Mouse (Mus musculus): ENCODE results near the gene H2-Eb1. TPM values are rescaled to one million over a fixed set of nuclear protein-coding genes. Genes with fewer than 3 reads are reported as not detected.

H2-Eb1 gene
- total RNA-seq (2021): 1 to 10 TPM; 1.1 to 2.1 TPM
- long read RNA-seq, experiment 1: 0 reads
- long read RNA-seq, experiment 2: 0 reads

DNA sequence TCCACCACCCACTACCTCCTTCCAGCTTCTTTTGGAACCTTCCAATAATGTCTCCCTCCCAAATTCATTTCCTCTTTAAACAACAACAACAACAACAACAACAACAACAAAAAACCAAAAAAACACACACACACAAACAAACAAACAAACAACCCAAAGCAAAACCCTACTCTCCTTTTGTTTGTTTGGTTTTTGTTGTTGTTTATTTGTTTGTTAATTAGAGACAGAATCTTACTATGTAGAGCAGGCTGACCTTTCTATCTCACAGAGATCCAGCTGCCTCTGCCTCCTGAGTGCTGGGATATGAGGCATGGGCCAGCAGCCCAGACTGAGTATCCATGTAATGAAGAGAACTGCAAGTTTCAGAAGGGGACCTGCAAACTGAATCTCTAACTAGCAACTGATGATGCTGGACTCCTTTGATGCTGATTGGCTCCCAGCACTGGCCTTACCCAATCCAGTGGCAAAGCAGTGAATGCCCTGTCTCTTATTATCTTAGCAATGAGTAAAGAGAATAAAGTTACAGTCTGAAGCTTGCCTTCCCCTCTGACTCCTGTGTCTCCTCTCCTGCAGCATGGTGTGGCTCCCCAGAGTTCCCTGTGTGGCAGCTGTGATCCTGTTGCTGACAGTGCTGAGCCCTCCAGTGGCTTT, at the start of gene H2-Eb1:
Gene H2-Eb1, plus strand, starts transcription at position 488 of the 651 bp plus-strand sequence.
- peak; percentile 86 for DNase-seq (ENCODE audit: extremely low spot score in 1 of 2, low spot score in 2 of 2)
- no peak within 1 kb of the TSS for H3K27ac ChIP-seq
- intact Hi-C loops (cut with DNase I): loop anchor here (5.0 kb wide), 1 partner anchor 43 kb away; no protein-coding TSS in a partner anchor
- TF ChIP-seq CTCF (IDR thresholded peaks at IDR 0.05): no peak
- no peak within 1 kb of the TSS for H3K4me3 ChIP-seq

DNA sequence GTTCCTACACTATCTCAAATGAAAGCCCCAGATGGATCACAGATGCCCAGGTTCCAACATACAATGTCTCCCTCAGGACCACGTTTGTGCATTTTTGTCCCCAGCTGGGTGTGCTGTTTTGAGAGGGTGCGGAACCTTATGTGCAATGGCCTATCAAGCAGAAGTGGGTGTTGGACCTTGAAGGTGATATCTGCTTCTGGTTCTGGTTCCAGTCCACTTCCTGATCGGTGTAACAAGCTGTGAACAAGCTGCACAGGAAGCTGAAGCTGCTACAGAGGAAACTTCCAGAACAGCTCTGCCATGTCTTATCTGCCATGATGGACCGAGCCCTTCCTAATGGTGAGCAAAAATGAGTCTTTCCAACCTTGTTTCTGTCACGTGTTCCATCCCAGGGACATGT, 49.2 kb upstream of the H2-Eb1 start:
- Histone ChIP-seq H3K27ac (no peak overlapping the region), H3K4me3 (no peak overlapping the region)
- no peak for TF ChIP-seq CTCF (IDR thresholded peaks at IDR 0.05)
- intact Hi-C loops (cut with DNase I): no loop called here
- no peak for DNase-seq (ENCODE audit: extremely low spot score in 1 of 2, low spot score in 2 of 2)

DNA sequence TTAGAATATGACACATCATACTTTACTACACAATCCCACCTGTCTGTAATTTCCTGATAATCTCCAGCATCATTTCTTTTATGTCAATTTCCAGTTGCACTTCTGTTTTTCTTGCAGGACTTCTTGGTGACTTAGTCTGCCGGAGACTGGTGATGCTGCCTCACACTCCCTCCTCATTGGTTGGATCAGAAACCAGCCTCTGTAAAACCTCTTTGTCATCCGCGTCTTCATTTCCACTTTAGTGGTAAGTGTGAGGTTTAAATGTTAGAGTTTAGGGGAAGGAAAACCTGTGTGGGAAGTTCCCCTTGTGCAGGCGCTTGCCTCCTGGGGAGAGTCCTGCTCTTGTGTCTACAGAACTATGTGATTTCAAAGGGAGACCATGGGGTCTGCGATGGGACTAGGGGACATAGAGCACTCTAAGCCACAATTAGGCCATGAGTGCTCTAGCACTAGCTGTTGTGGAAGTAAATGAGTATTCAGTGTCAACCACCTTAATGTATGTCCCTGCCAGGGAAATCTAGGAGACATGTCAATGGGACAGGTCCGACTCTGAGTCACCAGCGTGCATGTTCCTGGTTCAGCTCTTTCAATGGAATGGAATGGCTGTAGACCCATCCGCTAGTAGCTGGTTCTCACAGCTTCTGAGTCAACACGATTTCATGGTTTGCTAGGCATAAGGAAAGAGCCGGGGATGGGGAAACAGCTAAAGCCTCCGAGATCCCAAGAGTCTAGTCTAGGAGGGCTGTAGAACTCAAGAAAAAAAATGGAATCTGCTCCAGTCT, 47.9 kb upstream of the H2-Eb1 start, which contains the start of gene H2-Ab1:
Gene H2-Ab1, plus strand, starts transcription at position 96 of the 782 bp plus-strand sequence.
- intact Hi-C loops (cut with DNase I): no loop called here
- H3K27ac ChIP-seq: no peak within 1 kb of the TSS
- TF ChIP-seq CTCF (IDR thresholded peaks at IDR 0.05): no peak
- DNase-seq (ENCODE audit: extremely low spot score in 1 of 2, low spot score in 2 of 2): peak; percentile 79 to 85
- H3K4me3 ChIP-seq: no peak within 1 kb of the TSS

DNA sequence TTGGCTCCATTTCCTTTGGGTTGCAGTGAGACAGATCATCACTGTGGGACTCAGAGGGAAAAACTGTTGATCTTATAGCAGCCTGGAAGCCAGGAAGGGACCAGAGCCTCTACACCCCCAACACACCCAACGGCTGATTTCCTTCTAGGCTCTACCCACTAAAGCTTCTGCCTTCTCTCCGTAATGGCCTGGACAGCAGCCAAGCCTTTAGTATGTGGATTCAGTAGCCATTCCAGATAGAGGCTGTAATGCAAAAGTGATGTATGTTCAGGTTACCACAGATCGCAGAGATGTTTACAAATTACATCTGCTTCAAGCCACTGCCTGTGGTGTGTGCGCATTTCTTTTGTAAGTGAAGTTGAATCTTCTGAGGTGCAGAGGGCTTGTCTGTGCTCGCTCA, 45.1 kb upstream of the H2-Eb1 start:
- no peak for DNase-seq (ENCODE audit: extremely low spot score in 1 of 2, low spot score in 2 of 2)
- intact Hi-C loops (cut with DNase I): loop anchor here (5.0 kb wide), 1 partner anchor 47 kb away; the partner anchor contains the start of gene H2-Eb1
- Histone ChIP-seq H3K27ac (no peak overlapping the region), H3K4me3 (no peak overlapping the region)
- TF ChIP-seq CTCF (IDR thresholded peaks at IDR 0.05): no peak

DNA sequence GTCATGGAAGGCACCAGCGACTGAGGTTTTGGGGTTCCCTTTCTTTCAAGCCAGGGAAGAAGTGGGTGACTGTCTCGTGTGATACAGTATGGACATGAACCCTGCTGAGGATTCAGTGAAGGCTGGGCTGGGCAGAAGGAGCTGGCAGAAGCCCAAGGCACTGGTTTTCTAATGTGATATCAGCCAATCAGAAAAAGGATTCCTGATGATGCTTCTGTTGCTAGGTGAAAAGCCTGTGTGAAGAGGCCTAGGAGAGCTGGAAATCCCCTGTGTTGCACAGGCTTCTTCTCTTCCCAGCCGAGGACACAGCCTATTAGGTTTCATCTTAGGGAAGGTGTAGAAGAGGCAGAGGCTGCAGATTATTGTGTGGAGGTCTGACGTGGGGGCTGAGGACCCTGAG, 44.2 kb upstream of the H2-Eb1 start:
- Histone ChIP-seq H3K4me3 (no peak overlapping the region), H3K27ac (no peak overlapping the region)
- DNase-seq (ENCODE audit: extremely low spot score in 1 of 2, low spot score in 2 of 2): peak; percentile 54 to 57
- intact Hi-C loops (cut with DNase I): loop anchor here (5.0 kb wide), 1 partner anchor 46 kb away; the partner anchor contains the start of gene H2-Eb1
- TF ChIP-seq CTCF (IDR thresholded peaks at IDR 0.05): no peak

DNA sequence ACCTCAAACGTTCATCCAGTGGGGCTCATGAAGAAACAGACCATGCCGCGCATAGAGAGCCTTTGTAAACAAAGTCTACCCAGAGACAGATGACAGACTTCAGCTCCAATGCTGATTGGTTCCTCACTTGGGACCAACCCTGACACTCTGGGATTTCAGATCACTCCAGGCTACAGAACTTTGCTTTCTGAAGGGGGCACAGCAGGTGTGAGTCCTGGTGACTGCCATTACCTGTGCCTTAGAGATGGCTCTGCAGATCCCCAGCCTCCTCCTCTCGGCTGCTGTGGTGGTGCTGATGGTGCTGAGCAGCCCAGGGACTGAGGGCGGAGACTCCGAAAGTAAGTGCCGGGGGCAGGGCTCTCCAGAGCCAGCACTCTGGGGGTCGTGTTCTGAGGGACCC, 42.6 kb upstream of the H2-Eb1 start:
- TF ChIP-seq CTCF (IDR thresholded peaks at IDR 0.05): no peak
- DNase-seq (ENCODE audit: extremely low spot score in 1 of 2, low spot score in 2 of 2): peak; percentile 65 to 67
- H3K27ac ChIP-seq: no peak overlapping the region
- H3K4me3 ChIP-seq: peak overlapping the region; percentile 45
- intact Hi-C loops (cut with DNase I): loop anchor here (5.0 kb wide), 1 partner anchor 44 kb away; the partner anchor contains the start of gene H2-Eb1

DNA sequence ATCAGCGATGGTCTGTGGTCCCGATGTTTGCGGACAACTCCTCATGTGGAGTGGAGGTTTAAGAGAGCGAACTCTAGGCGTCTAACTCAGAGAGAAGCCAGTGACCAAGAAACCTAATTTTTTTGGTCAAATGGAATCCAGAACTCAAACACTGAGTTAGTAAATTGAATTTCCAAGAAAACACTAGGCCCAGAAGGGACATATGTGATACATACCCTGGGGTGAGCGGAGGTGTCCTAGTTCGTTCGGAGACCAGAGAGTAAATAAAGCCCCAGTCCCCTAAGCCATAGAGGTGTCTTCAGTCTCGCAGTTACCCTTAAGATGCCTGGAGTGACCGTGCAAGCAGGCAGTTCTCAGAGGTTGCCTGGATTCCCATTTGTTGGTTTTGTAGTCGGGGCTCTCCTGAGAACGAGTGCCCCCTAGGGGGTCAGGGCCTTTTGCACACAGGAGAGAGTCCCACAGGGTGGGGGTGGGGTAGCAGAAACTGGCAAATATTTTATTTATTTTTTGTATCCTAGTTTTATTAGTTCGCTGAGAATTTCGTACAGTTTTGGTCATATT, 41.8 kb upstream of the H2-Eb1 start:
- intact Hi-C loops (cut with DNase I): loop anchor here (5.0 kb wide), 1 partner anchor 43 kb away; the partner anchor contains the start of gene H2-Eb1
- Histone ChIP-seq H3K27ac (no peak overlapping the region), H3K4me3 (no peak overlapping the region)
- no peak; the same call in none of the 2 replicates for TF ChIP-seq CTCF (IDR thresholded peaks at IDR 0.05)
- DNase-seq (ENCODE audit: extremely low spot score in 1 of 2, low spot score in 2 of 2): no peak

DNA sequence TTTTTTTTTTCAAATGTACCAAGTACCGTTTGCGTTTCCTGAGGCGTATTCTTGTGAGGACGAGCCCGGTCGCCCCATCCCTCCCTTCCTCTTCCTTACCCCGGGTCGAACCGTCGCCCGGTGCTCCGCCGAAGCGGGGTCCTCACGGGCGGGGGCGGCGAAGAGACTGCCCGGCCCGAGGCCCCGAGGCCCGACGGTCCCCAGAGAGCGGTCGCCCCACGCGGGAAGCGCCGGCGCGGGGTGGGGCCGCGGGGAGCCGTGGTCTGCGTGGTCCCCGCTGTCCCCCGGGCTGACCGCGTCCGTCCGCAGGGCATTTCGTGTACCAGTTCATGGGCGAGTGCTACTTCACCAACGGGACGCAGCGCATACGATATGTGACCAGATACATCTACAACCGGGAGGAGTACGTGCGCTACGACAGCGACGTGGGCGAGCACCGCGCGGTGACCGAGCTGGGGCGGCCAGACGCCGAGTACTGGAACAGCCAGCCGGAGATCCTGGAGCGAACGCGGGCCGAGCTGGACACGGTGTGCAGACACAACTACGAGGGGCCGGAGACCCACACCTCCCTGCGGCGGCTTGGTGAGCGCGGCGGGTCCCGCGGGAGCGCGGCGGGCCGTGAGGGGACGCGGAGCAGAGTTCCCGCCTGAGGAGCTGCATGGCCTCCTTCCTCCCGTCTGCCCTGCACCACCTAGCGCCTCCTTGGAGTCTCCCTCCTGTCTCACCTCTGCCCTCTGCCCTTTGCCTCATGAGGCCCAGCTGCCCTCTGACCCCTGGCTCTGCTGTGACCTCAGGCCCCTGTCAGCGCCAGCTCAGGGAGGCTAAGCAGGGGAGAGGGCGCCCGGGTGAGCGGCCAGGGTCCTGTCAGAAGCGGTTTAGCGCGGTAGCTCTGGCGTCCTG, 41.0 kb upstream of the H2-Eb1 start:
- intact Hi-C loops (cut with DNase I): loop anchor here (5.0 kb wide), 1 partner anchor 43 kb away; the partner anchor contains the start of gene H2-Eb1
- H3K4me3 ChIP-seq: peak overlapping the region; percentile 35
- TF ChIP-seq CTCF (IDR thresholded peaks at IDR 0.05): no peak
- DNase-seq (ENCODE audit: extremely low spot score in 1 of 2, low spot score in 2 of 2): no peak
- H3K27ac ChIP-seq: no peak overlapping the region

DNA sequence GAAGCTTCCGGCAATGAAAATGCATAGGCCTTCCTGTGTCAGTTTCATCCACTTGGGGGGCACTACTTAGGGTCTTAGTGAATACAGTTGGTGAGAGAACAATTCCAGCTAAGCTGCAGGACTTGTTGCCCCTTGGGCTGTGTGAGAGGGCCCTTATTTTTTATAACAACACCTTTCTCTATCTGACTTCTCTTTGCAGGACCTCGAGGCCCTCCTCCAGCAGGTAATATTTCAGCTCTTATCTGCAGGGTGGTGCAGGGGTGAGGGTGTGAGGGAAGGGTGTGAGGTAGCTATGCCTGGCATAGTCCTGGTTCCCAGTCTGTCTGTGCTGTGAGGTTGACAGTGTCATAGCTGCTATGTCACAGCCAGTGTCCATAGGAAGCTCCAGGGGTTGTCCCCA, 37.4 kb upstream of the H2-Eb1 start:
- intact Hi-C loops (cut with DNase I): no loop called here
- DNase-seq (ENCODE audit: extremely low spot score in 1 of 2, low spot score in 2 of 2): no peak

DNA sequence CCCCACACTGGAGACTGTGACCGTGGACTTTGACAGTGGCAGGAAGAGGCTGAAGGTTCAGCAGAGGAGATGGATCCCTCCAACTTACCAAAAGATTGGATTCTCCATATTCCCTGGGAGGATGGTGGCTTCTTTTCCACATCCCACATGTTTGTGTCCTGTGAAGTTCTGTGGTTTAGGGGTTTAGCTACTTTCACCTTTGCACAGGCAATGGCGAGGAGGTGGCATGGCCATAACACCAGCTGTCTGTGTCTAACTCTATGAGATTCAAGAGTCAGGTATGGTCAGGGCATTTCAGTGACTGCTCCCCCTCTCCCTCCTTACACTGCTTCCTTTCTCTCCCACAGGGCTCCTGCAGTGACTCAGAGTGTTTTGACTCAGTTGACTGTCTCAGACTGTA, 36.9 kb upstream of the H2-Eb1 start:
- intact Hi-C loops (cut with DNase I): no loop called here
- Histone ChIP-seq H3K4me3 (no peak overlapping the region), H3K27ac (no peak overlapping the region)
- TF ChIP-seq CTCF (IDR thresholded peaks at IDR 0.05): no peak
- no peak for DNase-seq (ENCODE audit: extremely low spot score in 1 of 2, low spot score in 2 of 2)

More for the DNA sequence above, 37.4 kb upstream of the H2-Eb1 start:
- Histone ChIP-seq H3K27ac (no peak overlapping the region), H3K4me3 (no peak overlapping the region)
- no peak for TF ChIP-seq CTCF (IDR thresholded peaks at IDR 0.05)

DNA sequence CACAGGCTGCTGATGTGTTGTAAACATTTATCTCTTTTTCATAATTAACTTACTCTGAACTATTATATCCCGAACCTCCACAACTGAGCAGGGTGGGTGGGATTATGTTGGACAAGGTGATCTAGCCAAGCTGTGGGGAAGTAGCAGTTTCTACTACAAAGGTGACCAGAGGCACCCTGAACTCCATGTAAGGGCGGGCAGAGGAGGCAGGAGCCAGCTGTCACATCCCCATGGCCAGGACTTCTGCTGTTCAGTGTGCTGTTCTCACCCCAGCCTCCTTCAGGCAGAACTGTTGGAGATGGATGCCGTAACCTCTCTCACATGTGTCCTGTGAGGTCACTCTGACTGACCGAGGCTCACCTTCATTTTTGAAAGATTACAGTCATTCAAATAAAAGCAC, 35.9 kb upstream of the H2-Eb1 start:
- no peak for TF ChIP-seq CTCF (IDR thresholded peaks at IDR 0.05)
- intact Hi-C loops (cut with DNase I): no loop called here
- H3K27ac ChIP-seq: no peak overlapping the region
- DNase-seq (ENCODE audit: extremely low spot score in 1 of 2, low spot score in 2 of 2): no peak
- no peak overlapping the region for H3K4me3 ChIP-seq

All from left cerebral cortex, adult 2 months (tissue).